Mouse (Mus musculus): ENCODE data around the gene Stmn1.

GRCm38 (mm10) chr4:134425088-134425487 lies 43.0 kb upstream of the Stmn1 start:
- TF ChIP-seq CTCF (IDR thresholded peaks at IDR 0.05; ENCODE audit: borderline replicate concordance, insufficient read depth, low read length) (no peak), POLR2A (IDR thresholded peaks at IDR 0.05; ENCODE audit: low read depth, low read length) (no peak)
